Mouse (Mus musculus) liver, adult 2 months (tissue): ENCODE results near the gene Tnfrsf25. TPM values are rescaled to one million over a fixed set of nuclear protein-coding genes. Genes with fewer than 3 reads are reported as not detected.

ENCODE experiments used
- DNase-seq: peaks from one replicate; pipeline ENCODE4 v3.0.0-alpha.2; 2011; ENCODE audit warnings: low read depth, low spot score; ENCODE audit errors: extremely low read depth
- H3K27ac ChIP-seq: fragments of 200-500 bp; replicated peaks from 2 replicates; pipeline ENCODE4 v1.5.1; 2012; ENCODE audit warnings: low read depth, mild to moderate bottlenecking, control low read depth, inconsistent platforms, low read length; ENCODE audit not compliant: insufficient read depth
- H3K27me3 ChIP-seq: fragments of 200-500 bp; 2 replicates; pipeline ENCODE4 v1.6.1; 2012; ENCODE audit warnings: mild to moderate bottlenecking, moderate library complexity, low read length, inconsistent platforms; ENCODE audit not compliant: control insufficient read depth, insufficient read depth
- H3K36me3 ChIP-seq: fragments of 200-500 bp; 2 replicates; pipeline ENCODE4 v1.6.1; 2012; ENCODE audit warnings: low read length, inconsistent platforms; ENCODE audit not compliant: control insufficient read depth, insufficient read depth
- H3K4me1 ChIP-seq: fragments of 200-500 bp; 2 replicates; pipeline ENCODE4 v1.6.1; 2011; ENCODE audit warnings: low read length; ENCODE audit not compliant: control insufficient read depth, insufficient read depth
- H3K4me3 ChIP-seq: fragments of 200-500 bp; 2 replicates; pipeline ENCODE4 v1.5.1; 2011; ENCODE audit warnings: low read depth, mild to moderate bottlenecking, control low read depth, low read length, moderate library complexity; ENCODE audit not compliant: insufficient read depth
- H3K79me2 ChIP-seq: fragments of 200-500 bp; 2 replicates; pipeline ENCODE4 v1.6.1; 2012; ENCODE audit warnings: inconsistent platforms, mild to moderate bottlenecking, low read length, moderate library complexity; ENCODE audit not compliant: control insufficient read depth, insufficient read depth
- H3K9ac ChIP-seq: fragments of 200-500 bp; 2 replicates; pipeline ENCODE4 v1.6.1; 2012; ENCODE audit warnings: low read depth, mild to moderate bottlenecking, control low read depth, inconsistent platforms, low read length
- CTCF ChIP-seq: fragments of 200-500 bp; IDR thresholded peaks from 2 replicates; pipeline ENCODE4 v1.5.1; 2011; ENCODE audit warnings: low read depth, low read length, control low read depth
- POLR2A ChIP-seq: fragments of 200-500 bp; IDR thresholded peaks from 2 replicates; pipeline ENCODE4 v1.6.1; 2011; ENCODE audit warnings: low read length, control low read depth; ENCODE audit not compliant: insufficient read depth; ENCODE audit errors: extremely low read depth
- WGBS: fragments of 180-500 bp; shearing (Covaris S2); methylation state at CpG from one replicate; pipeline ENCODE4 v1.1.7; 2018; 5-methylcytosine and 5-hydroxymethylcytosine counted together
- polyA plus RNA-seq: library from polyadenylated mRNA; depleted of rRNA; stranded (reverse); fragments of >200 nt; gene quantifications from 2 replicates; pipeline ENCODE4 v1.2.3, GENCODE M21; 2012; rRNA removed
- total RNA-seq: library from RNA; depleted of rRNA; stranded (reverse); fragments of >200 nt; gene quantifications from 2 replicates; pipeline ENCODE4 v1.2.3, GENCODE M21; 2014; rRNA removed

Gene Tnfrsf25
- total and polyA plus RNA-seq, 2 experiments = 0.28 to 0.72 TPM

DNA sequence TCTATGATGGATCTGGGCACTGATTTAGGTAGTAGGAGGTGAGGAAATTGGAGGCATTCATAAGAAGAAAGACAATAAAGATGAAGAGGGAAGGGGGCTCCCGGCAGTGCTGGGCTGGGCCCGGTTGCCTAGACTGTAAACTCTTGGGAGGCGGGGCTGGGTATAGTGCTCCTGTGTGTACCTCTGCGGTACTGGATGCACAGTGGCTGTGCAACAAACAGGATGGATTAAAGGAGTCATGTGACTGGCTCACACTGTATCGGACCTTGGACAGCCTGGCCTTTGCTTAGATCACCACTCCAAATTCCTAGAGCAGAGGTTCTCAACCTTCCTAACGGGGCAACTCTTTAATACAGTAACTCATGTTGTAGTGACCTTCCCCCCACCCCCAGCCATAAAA, 45.9 kb downstream of the Tnfrsf25 start:
- 43% methylated on average over 6 of the region's 6 CpGs for WGBS
- Histone ChIP-seq H3K36me3 (no peaks in the 10 kb centered on the region), H3K4me1 (0 out of 2 replicates have a peak, but pooled peaks cover 1% of the 10 kb centered on the region), H3K79me2 (no peaks in the 10 kb centered on the region), H3K27me3 (peaks cover 13% of the 10 kb centered on the region), H3K9ac (no peak overlapping the region), H3K27ac (no peak overlapping the region), H3K4me3 (no peak overlapping the region)
- DNase-seq = peak; percentile 23
- no peak for TF ChIP-seq POLR2A

DNA sequence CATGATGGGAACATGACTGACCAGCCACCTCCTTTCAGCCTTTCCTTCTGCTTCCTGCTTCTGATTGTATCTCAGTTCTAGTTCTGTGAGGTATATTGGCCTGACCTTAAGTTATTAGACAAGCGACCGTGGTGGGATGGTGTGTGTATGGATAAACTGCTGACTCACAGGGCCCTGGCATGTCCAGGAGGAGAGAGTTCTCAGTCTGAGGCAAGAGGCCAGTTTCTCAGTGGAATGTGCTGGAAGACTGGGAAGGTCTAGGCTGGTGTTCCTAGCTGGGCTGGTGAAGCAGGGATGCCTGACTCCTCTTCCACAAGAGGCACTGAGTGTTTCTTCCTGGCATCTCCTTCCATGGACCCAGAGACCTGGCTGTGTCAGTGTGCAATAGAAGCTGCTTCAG, 47.0 kb downstream of the Tnfrsf25 start:
- no peaks in the 10 kb centered on the region for H3K36me3 ChIP-seq
- DNase-seq = no peak
- H3K4me1 ChIP-seq = 0 out of 2 replicates have a peak, but pooled peaks cover 1% of the 10 kb centered on the region
- TF ChIP-seq CTCF (no peak), POLR2A (no peak)
- 83% methylated on average over 2 of the region's 2 CpGs for WGBS
- no peak overlapping the region for H3K4me3 ChIP-seq
- H3K27ac ChIP-seq = no peak overlapping the region
- H3K27me3 ChIP-seq = peaks cover 13% of the 10 kb centered on the region
- H3K79me2 ChIP-seq = no peaks in the 10 kb centered on the region
- H3K9ac ChIP-seq = no peak overlapping the region

DNA sequence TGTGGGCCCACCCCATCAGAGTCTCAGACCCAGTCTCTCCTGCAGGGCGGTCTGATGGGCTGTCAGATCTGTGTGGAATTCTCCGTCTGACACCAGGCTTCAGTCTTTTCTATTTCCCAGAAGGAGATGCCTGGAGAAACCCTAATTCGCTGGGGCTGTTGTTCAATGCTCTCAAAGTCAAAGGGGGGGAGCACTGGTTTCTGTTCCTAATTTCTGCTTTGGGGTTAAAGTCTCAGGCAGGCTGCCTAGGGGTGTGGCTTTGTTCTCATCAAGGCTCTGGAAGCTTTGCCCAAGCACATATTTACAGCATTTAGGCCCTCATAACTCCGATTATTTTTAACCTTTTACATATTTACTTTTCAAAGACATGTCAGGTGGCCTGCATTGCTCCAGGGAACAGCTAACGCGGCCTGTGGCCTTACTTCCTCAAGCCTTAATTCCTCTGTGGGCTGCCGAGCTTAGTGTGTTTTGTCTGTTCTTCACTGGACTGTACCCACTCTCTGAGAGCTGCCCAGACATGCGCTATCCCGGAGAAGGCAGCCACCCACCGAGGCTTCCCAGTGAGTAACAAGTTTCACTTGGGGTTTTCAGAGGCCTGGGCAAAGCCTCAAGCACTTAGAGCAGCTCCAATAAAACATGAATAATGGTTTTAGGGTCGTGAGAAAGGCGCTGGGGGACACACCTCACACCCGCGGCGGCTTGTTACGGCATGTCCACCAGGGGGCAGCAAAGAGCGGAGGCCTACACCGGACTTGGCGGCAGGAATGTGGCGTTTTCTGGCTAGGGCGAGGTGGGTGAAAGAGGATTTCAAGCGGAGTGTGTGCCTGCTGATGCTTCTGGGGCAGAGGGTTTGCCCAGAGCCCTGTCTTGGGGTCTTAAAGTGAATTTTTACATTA, 49.5 kb downstream of the Tnfrsf25 start:
- no peak for DNase-seq
- Histone ChIP-seq H3K27me3 (no peaks in the 10 kb centered on the region; the same call in 1 of the 2 replicates), H3K79me2 (no peaks in the 10 kb centered on the region), H3K27ac (no peak overlapping the region), H3K4me1 (no peaks in the 10 kb centered on the region), H3K36me3 (no peaks in the 10 kb centered on the region), H3K9ac (no peak overlapping the region), H3K4me3 (no peak overlapping the region)
- TF ChIP-seq POLR2A (no peak), CTCF (peak; percentile 91)
- 30% methylated on average over 22 of the region's 22 CpGs for WGBS

DNA sequence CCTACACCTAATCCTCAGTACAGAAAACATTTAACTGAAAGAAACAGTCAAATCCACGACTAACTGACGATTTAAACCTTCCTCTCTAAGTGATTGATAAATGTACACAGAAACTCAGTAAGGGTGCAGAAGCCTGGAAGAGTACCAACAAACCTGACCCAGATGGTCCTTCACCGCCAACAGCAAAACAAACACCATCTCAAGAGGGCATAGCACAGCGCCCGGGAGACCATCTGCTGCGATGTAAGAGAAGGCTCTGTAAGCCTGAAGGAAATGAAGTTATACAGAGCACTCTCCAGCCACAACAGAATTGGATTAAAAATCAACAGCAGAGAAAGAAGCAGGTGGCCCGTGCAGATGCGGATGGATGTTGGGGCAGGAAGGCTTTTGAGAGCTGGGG, 52.3 kb downstream of the Tnfrsf25 start:
- H3K9ac ChIP-seq = no peak overlapping the region
- no peaks in the 10 kb centered on the region for H3K27me3 ChIP-seq
- no peak overlapping the region for H3K4me3 ChIP-seq
- no peak for DNase-seq
- no peaks in the 10 kb centered on the region for H3K79me2 ChIP-seq
- no peak overlapping the region for H3K27ac ChIP-seq
- no peak for TF ChIP-seq CTCF
- no peak for TF ChIP-seq POLR2A
- H3K36me3 ChIP-seq = no peaks in the 10 kb centered on the region
- WGBS = 45% methylated on average over 8 of the region's 8 CpGs
- H3K4me1 ChIP-seq = no peaks in the 10 kb centered on the region

- WGBS = 83% methylated on average over 7 of the region's 7 CpGs
- Histone ChIP-seq H3K79me2 (no peaks in the 10 kb centered on the region), H3K4me3 (no peak overlapping the region), H3K36me3 (no peaks in the 10 kb centered on the region), H3K27ac (no peak overlapping the region), H3K4me1 (no peaks in the 10 kb centered on the region), H3K27me3 (no peaks in the 10 kb centered on the region), H3K9ac (no peak overlapping the region)
- no peak for DNase-seq
- TF ChIP-seq CTCF (no peak), POLR2A (no peak)
Measured at GRCm38 (mm10) chr4:152169103-152169502, 53.4 kb downstream of the Tnfrsf25 start.

Other genes starting within 250 kb of the Tnfrsf25 start
- 23.9 and 27.4 TPM in 2 replicates for gene Dnajc11, start 182.2 kb upstream of the Tnfrsf25 start, total RNA-seq
- gene Dnajc11, start 182.2 kb upstream of the Tnfrsf25 start, polyA plus RNA-seq = 47.9 and 52.6 TPM in 2 replicates
- gene Thap3, start 126.9 kb upstream of the Tnfrsf25 start, total RNA-seq = 7.9 and 8.0 TPM in 2 replicates
- gene Thap3, start 126.9 kb upstream of the Tnfrsf25 start, polyA plus RNA-seq = 20.8 and 24.1 TPM in 2 replicates
- 1.3 and 1.4 TPM in 2 replicates for gene Phf13, start 119.7 kb upstream of the Tnfrsf25 start, total RNA-seq
- gene Phf13, start 119.7 kb upstream of the Tnfrsf25 start, polyA plus RNA-seq = 1.9 and 2.7 TPM in 2 replicates
- 25.8 and 30.8 TPM in 2 replicates for gene Klhl21, start 107.1 kb upstream of the Tnfrsf25 start, total RNA-seq
- 21.8 and 23.9 TPM in 2 replicates for gene Klhl21, start 107.1 kb upstream of the Tnfrsf25 start, polyA plus RNA-seq
- gene Zbtb48, start 88.3 kb upstream of the Tnfrsf25 start, total RNA-seq = 12.0 and 16.0 TPM in 2 replicates
- gene Zbtb48, start 88.3 kb upstream of the Tnfrsf25 start, polyA plus RNA-seq = 11.8 and 16.6 TPM in 2 replicates
- not detected in 2 replicates for gene Tas1r1, start 77.4 kb upstream of the Tnfrsf25 start, total RNA-seq
- not detected in 2 replicates for gene Tas1r1, start 77.4 kb upstream of the Tnfrsf25 start, polyA plus RNA-seq
- 6.1 and 7.7 TPM in 2 replicates for gene Nol9, start 76.6 kb upstream of the Tnfrsf25 start, total RNA-seq
- gene Nol9, start 76.6 kb upstream of the Tnfrsf25 start, polyA plus RNA-seq = 9.8 and 12.3 TPM in 2 replicates
- gene Plekhg5, start 43.4 kb upstream of the Tnfrsf25 start, total RNA-seq = 2.4 and 3.2 TPM in 2 replicates
- 3.2 and 6.6 TPM in 2 replicates for gene Plekhg5, start 43.4 kb upstream of the Tnfrsf25 start, polyA plus RNA-seq
- gene Espn, start 36.4 kb downstream of the Tnfrsf25 start, total RNA-seq = 0.20 and 0.28 TPM in 2 replicates
- 0.47 and 1.4 TPM in 2 replicates for gene Espn, start 36.4 kb downstream of the Tnfrsf25 start, polyA plus RNA-seq
- not detected in 2 replicates for gene Hes2, start 42.9 kb downstream of the Tnfrsf25 start, total RNA-seq
- gene Hes2, start 42.9 kb downstream of the Tnfrsf25 start, polyA plus RNA-seq = not detected in 2 replicates
- 9.3 and 10.7 TPM in 2 replicates for gene Acot7, start 62.2 kb downstream of the Tnfrsf25 start, total RNA-seq
- 18.4 and 20.8 TPM in 2 replicates for gene Acot7, start 62.2 kb downstream of the Tnfrsf25 start, polyA plus RNA-seq
- gene Gpr153, start 158.3 kb downstream of the Tnfrsf25 start, total RNA-seq = 0.46 and 0.54 TPM in 2 replicates
- 0.98 and 1.1 TPM in 2 replicates for gene Gpr153, start 158.3 kb downstream of the Tnfrsf25 start, polyA plus RNA-seq
- gene Hes3, start 175.7 kb downstream of the Tnfrsf25 start, total RNA-seq = not detected in 2 replicates
- gene Hes3, start 175.7 kb downstream of the Tnfrsf25 start, polyA plus RNA-seq = not detected in 2 replicates
- gene Icmt, start 181.3 kb downstream of the Tnfrsf25 start, total RNA-seq = 13.2 and 14.9 TPM in 2 replicates
- gene Icmt, start 181.3 kb downstream of the Tnfrsf25 start, polyA plus RNA-seq = 16.5 and 17.6 TPM in 2 replicates
- gene Rnf207, start 203.1 kb downstream of the Tnfrsf25 start, total RNA-seq = not detected in 2 replicates
- 0.13 TPM in 1 of 2 replicates, not detected in the other for gene Rnf207, start 203.1 kb downstream of the Tnfrsf25 start, polyA plus RNA-seq
- gene Rpl22, start 209.8 kb downstream of the Tnfrsf25 start, total RNA-seq = 170 and 199 TPM in 2 replicates
- 22.2 and 22.9 TPM in 2 replicates for gene Rpl22, start 209.8 kb downstream of the Tnfrsf25 start, polyA plus RNA-seq
- gene Chd5, start 222.7 kb downstream of the Tnfrsf25 start, total RNA-seq = under 0.01 TPM in 1 of 2 replicates, not detected in the other
- not detected in 2 replicates for gene Chd5, start 222.7 kb downstream of the Tnfrsf25 start, polyA plus RNA-seq